Mouse (Mus musculus): ENCODE data around the gene Tnf.

GRCm38 (mm10) chr17:35167794-35168193, 34.0 kb downstream of the Tnf start:
- no peak for TF ChIP-seq ZNF384 (IDR thresholded peaks at IDR 0.05; ENCODE audit: low read depth, low read length)
- TF ChIP-seq ZC3H11A (IDR thresholded peaks at IDR 0.05; ENCODE audit: borderline replicate concordance, low read depth, low read length) = no peak
- TF ChIP-seq MAFK (IDR thresholded peaks at IDR 0.05; ENCODE audit: insufficient read depth, low read depth, low read length) = no peak
- TF ChIP-seq CHD2 (IDR thresholded peaks at IDR 0.05; ENCODE audit: low read depth, low read length) = no peak
- no peak for TF ChIP-seq HCFC1 (IDR thresholded peaks at IDR 0.05; ENCODE audit: borderline replicate concordance, insufficient read depth, low read length)
